Mouse (Mus musculus) small intestine, adult 2 months (tissue): ENCODE measurements around the gene Gm17482. TPM values are rescaled to one million over a fixed set of nuclear protein-coding genes. Genes with fewer than 3 reads are reported as not detected.

Source experiments
- H3K27ac ChIP-seq: fragments of 200-500 bp; 2 replicates; pipeline ENCODE4 v1.5.1; 2012; ENCODE audit warnings: low read depth, low read length, control low read depth, inconsistent platforms; ENCODE audit not compliant: insufficient read depth
- H3K27me3 ChIP-seq: fragments of 200-500 bp; 2 replicates; pipeline ENCODE4 v1.6.1; 2012; ENCODE audit warnings: mild to moderate bottlenecking, moderate library complexity, low read length, inconsistent platforms; ENCODE audit not compliant: control insufficient read depth, insufficient read depth
- H3K36me3 ChIP-seq: fragments of 200-500 bp; 2 replicates; pipeline ENCODE4 v1.6.1; 2012; ENCODE audit warnings: mild to moderate bottlenecking, low read length, control low read depth, inconsistent platforms; ENCODE audit not compliant: control insufficient read depth, insufficient read depth
- H3K4me1 ChIP-seq: fragments of 200-500 bp; 2 replicates; pipeline ENCODE4 v1.6.1; 2012; ENCODE audit warnings: low read length, inconsistent platforms, mixed read lengths; ENCODE audit not compliant: control insufficient read depth, insufficient read depth, insufficient read length
- H3K4me3 ChIP-seq: fragments of 200-500 bp; 2 replicates; pipeline ENCODE4 v1.5.1; 2012; ENCODE audit warnings: low read depth, mild to moderate bottlenecking, control low read depth, inconsistent platforms, low read length, moderate library complexity
- CTCF ChIP-seq: fragments of 200-500 bp; IDR thresholded peaks from 2 replicates; pipeline ENCODE4 v1.5.1; 2012; ENCODE audit warnings: low read depth, mild to moderate bottlenecking, control low read depth, inconsistent platforms, low read length, moderate library complexity, mixed read lengths; ENCODE audit not compliant: insufficient replicate concordance, insufficient read length; ENCODE audit errors: extremely low read depth
- POLR2A ChIP-seq: fragments of 200-500 bp; IDR thresholded peaks from 2 replicates; pipeline ENCODE4 v1.6.1; 2012; ENCODE audit warnings: low read depth, mild to moderate bottlenecking, control low read depth, inconsistent platforms, low read length, moderate library complexity
- WGBS: fragments of 180-500 bp; shearing (Covaris S2); methylation state at CpG from one replicate; pipeline ENCODE4 v1.1.7; 2018; 5-methylcytosine and 5-hydroxymethylcytosine counted together
- polyA plus RNA-seq: library from polyadenylated mRNA; depleted of rRNA; stranded (reverse); fragments of >200 nt; gene quantifications from 2 replicates; pipeline ENCODE4 v1.2.3, GENCODE M21; 2012; rRNA removed

Gm17482 gene
- polyA plus RNA-seq, 1 experiment, result not detected

GRCm38 (mm10) chr6:115291823-115292222 lies 64.7 kb downstream of the Gm17482 start:
- no peak overlapping the region for H3K27ac ChIP-seq
- TF ChIP-seq POLR2A (no peak), CTCF (no peak)
- H3K36me3 ChIP-seq, result no peaks in the 10 kb centered on the region
- H3K4me3 ChIP-seq, result no peak overlapping the region
- WGBS, result 94% methylated on average over 6 of the region's 6 CpGs
- no peaks in the 10 kb centered on the region for H3K27me3 ChIP-seq
- H3K4me1 ChIP-seq, result no peaks in the 10 kb centered on the region

GRCm38 (mm10) chr6:115292621-115293020 lies 65.5 kb downstream of the Gm17482 start:
- no peaks in the 10 kb centered on the region for H3K36me3 ChIP-seq
- H3K4me1 ChIP-seq, result no peaks in the 10 kb centered on the region
- H3K27me3 ChIP-seq, result no peaks in the 10 kb centered on the region
- no peak overlapping the region for H3K27ac ChIP-seq
- H3K4me3 ChIP-seq, result no peak overlapping the region
- TF ChIP-seq CTCF (no peak), POLR2A (no peak)
- WGBS, result 64% methylated on average over 6 of the region's 6 CpGs

GRCm38 (mm10) chr6:115293877-115294276 lies 66.7 kb downstream of the Gm17482 start:
- WGBS, result 90% methylated on average over 2 of the region's 2 CpGs
- Histone ChIP-seq H3K36me3 (no peaks in the 10 kb centered on the region), H3K27ac (no peak overlapping the region), H3K4me1 (no peaks in the 10 kb centered on the region), H3K4me3 (no peak overlapping the region), H3K27me3 (no peaks in the 10 kb centered on the region)
- no peak for TF ChIP-seq CTCF
- TF ChIP-seq POLR2A, result no peak

GRCm38 (mm10) chr6:115307134-115307533 lies 80.0 kb downstream of the Gm17482 start:
- WGBS, result 67% methylated on average over 2 of the region's 2 CpGs
- Histone ChIP-seq H3K4me1 (no peaks in the 10 kb centered on the region), H3K27me3 (no peaks in the 10 kb centered on the region), H3K27ac (no peak overlapping the region), H3K36me3 (no peaks in the 10 kb centered on the region), H3K4me3 (no peak overlapping the region)
- TF ChIP-seq POLR2A, result no peak

Other genes with a start within 250 kb of the Gm17482 start
- 21.0 and 31.8 TPM in 2 replicates for gene Tamm41, start 189.5 kb upstream of the Gm17482 start, polyA plus RNA-seq
- 3.1 and 4.1 TPM in 2 replicates for gene Syn2, start 92.4 kb upstream of the Gm17482 start, polyA plus RNA-seq
- 0.09 and 0.36 TPM in 2 replicates for gene Timp4, start 24.9 kb downstream of the Gm17482 start, polyA plus RNA-seq
- 5.2 and 10.9 TPM in 2 replicates for gene Pparg, start 133.6 kb downstream of the Gm17482 start, polyA plus RNA-seq